Mouse (Mus musculus): ENCODE measurements around the gene Ivns1abp.

GRCm38 (mm10) chr1:151345109-151345862, 1.0 kb downstream of the Ivns1abp start:
- TF ChIP-seq CTCF (IDR thresholded peaks at IDR 0.05) (no peak), EP300 (IDR thresholded peaks at IDR 0.05) (no peak)
